Mouse (Mus musculus) bone marrow macrophage, adult 2 months (primary cell): ENCODE results near the gene Stk32c. TPM values are rescaled to one million over a fixed set of nuclear protein-coding genes. Genes with fewer than 3 reads are reported as not detected.

Source experiments
- H3K27ac ChIP-seq: 2 replicates; pipeline ENCODE4 v1.5.1; 2012; ENCODE audit warnings: low read depth, low read length; ENCODE audit not compliant: insufficient read depth
- H3K4me1 ChIP-seq: 2 replicates; pipeline ENCODE4 v1.6.1; 2012; ENCODE audit warnings: low read length; ENCODE audit not compliant: control insufficient read depth, insufficient read depth
- H3K4me3 ChIP-seq: 2 replicates; pipeline ENCODE4 v1.5.1; 2012; ENCODE audit warnings: mild to moderate bottlenecking, low read length, moderate library complexity; ENCODE audit not compliant: insufficient read depth
- CTCF ChIP-seq: IDR thresholded peaks from 2 replicates; pipeline ENCODE4 v1.5.1; 2012; ENCODE audit warnings: low read depth, mild to moderate bottlenecking, low read length, moderate library complexity
- POLR2A ChIP-seq: IDR thresholded peaks from 2 replicates; pipeline ENCODE4 v1.6.1; 2012; ENCODE audit warnings: mild to moderate bottlenecking, low read depth, low read length, borderline replicate concordance
- polyA plus RNA-seq: library from polyadenylated mRNA; stranded (reverse); fragments of >200 nt; gene quantifications from 2 replicates; pipeline ENCODE4 v1.2.4, GENCODE M21; 2012; ENCODE audit not compliant: missing spikeins, insufficient read depth, insufficient read length

The Stk32c gene
- polyA plus RNA-seq, 1 experiment: not detected

- no peak overlapping the region for H3K27ac ChIP-seq
These were observed 122.9 kb downstream of the Stk32c start for GRCm38 (mm10) chr7:139089892-139090874.

GRCm38 (mm10) chr7:139087801-139088200 lies 125.3 kb downstream of the Stk32c start:
- H3K4me3 ChIP-seq: no peak overlapping the region
- TF ChIP-seq POLR2A (no peak), CTCF (no peak)
- no peaks in the 10 kb centered on the region for H3K4me1 ChIP-seq
- H3K27ac ChIP-seq: no peak overlapping the region

More at GRCm38 (mm10) chr7:139089892-139090874, 122.9 kb downstream of the Stk32c start:
- H3K4me3 ChIP-seq: no peak overlapping the region
- TF ChIP-seq POLR2A (no peak), CTCF (no peak)
- no peaks in the 10 kb centered on the region for H3K4me1 ChIP-seq

- Histone ChIP-seq H3K4me3 (no peak overlapping the region), H3K4me1 (no peaks in the 10 kb centered on the region), H3K27ac (no peak overlapping the region)
- no peak for TF ChIP-seq POLR2A
- no peak for TF ChIP-seq CTCF
These were observed 126.6 kb downstream of the Stk32c start for GRCm38 (mm10) chr7:139086195-139087158.

- H3K4me3 ChIP-seq: no peak within 1 kb of the TSS
- no peaks in the 10 kb centered on the region for H3K4me1 ChIP-seq
- no peak for TF ChIP-seq POLR2A
- TF ChIP-seq CTCF: no peak
- H3K27ac ChIP-seq: no peak within 1 kb of the TSS
These were observed 127.4 kb downstream of the Stk32c start, which contains the start of gene Dpysl4 for GRCm38 (mm10) chr7:139085629-139086194. TSS of gene Dpysl4 (plus strand) at chr7:139086001.

- Histone ChIP-seq H3K27ac (no peak overlapping the region), H3K4me1 (no peaks in the 10 kb centered on the region), H3K4me3 (no peak overlapping the region)
- no peak for TF ChIP-seq POLR2A
- TF ChIP-seq CTCF: no peak
These were observed 128.8 kb downstream of the Stk32c start for GRCm38 (mm10) chr7:139084316-139084715.

- no peak overlapping the region for H3K4me3 ChIP-seq
- H3K4me1 ChIP-seq: no peaks in the 10 kb centered on the region
- TF ChIP-seq CTCF: no peak
- no peak overlapping the region for H3K27ac ChIP-seq
These were observed 130.8 kb downstream of the Stk32c start for GRCm38 (mm10) chr7:139082281-139082680.

GRCm38 (mm10) chr7:139081158-139081557 lies 131.9 kb downstream of the Stk32c start:
- no peak for TF ChIP-seq CTCF
- no peak for TF ChIP-seq POLR2A
- H3K4me3 ChIP-seq: no peak overlapping the region

GRCm38 (mm10) chr7:139080714-139081113 lies 132.4 kb downstream of the Stk32c start:
- H3K4me3 ChIP-seq: no peak overlapping the region
- H3K27ac ChIP-seq: no peak overlapping the region
- H3K4me1 ChIP-seq: no peaks in the 10 kb centered on the region
- TF ChIP-seq POLR2A: no peak

More at GRCm38 (mm10) chr7:139081158-139081557, 131.9 kb downstream of the Stk32c start:
- H3K27ac ChIP-seq: no peak overlapping the region
- no peaks in the 10 kb centered on the region for H3K4me1 ChIP-seq

- no peaks in the 10 kb centered on the region for H3K4me1 ChIP-seq
- H3K27ac ChIP-seq: no peak overlapping the region
- H3K4me3 ChIP-seq: no peak overlapping the region
- TF ChIP-seq POLR2A (no peak), CTCF (no peak)
These were observed 134.0 kb downstream of the Stk32c start for GRCm38 (mm10) chr7:139079141-139079540.
